Mouse (Mus musculus) T-helper 1 cell (primary cell): Measurements from ENCODE around the gene Gpr1.
"Not testable (repeated sequence)": the region's sequence is repeated elsewhere in the genome, so short reads cannot be mapped to it uniquely, and the experiment has no call there.

ENCODE experiments used
- in situ Hi-C: fragments of 300-600 bp; cut with MboI, MseI; formaldehyde crosslinking; loops from one replicate; pipeline ENCODE4 v1.15.1; 2025; ENCODE audit warnings: high pct_unique_total_duplicates

Gene Gpr1

GRCm38 (mm10) chr1:63181019-63181418 is 33.3 kb downstream of the Gpr1 start:
- in situ Hi-C loops = loop anchor here (5.0 kb wide), 2 partner anchors 66 to 1351 kb away; partner anchors contain the start of gene Creb1

DNA sequence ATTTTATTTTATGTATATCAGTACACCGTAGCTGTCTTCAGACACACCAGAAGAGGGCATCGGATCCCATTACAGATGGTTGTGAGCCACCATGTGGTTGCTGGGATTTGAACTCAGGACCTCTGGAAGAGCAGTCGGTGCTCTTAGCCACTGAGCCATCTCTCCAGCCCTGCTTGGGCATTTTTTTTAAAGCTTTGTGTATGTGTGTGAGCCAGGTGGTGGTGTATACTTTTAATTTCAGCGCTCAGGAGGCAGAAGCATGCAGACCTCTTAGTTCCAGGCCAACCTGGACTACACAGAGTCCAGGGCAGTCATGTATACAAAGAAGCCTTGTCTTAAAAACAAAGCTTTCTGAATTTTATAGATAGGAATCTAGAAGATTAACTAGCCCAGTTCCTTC is 33.8 kb downstream of the Gpr1 start:
- in situ Hi-C loops = loop anchor here (5.0 kb wide), 2 partner anchors 67 to 1352 kb away; partner anchors contain the start of gene Creb1

GRCm38 (mm10) chr1:63180122-63180521 is 34.2 kb downstream of the Gpr1 start:
- in situ Hi-C loops = loop anchor here (5.0 kb wide), 2 partner anchors 67 to 1352 kb away; partner anchors contain the start of gene Creb1

DNA sequence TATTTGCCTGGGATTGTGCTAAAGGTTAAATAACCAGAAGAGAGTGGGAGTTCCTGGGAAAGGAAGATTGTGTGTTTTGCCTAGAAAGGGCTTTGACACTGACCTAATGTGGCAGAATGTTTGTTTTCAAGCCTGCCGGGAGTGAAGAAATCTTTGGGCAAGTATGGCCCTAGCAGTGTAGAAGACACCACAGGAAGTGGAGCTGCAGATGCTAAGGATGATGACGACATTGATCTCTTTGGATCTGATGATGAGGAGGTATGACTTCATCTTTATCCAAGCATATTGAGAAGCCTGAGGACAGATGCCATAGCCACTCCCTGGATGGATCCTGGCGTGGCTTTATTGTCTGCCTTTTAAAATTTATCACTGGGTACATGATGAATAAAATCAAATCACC is 36.0 kb downstream of the Gpr1 start:
- in situ Hi-C loops = no loop called here

DNA sequence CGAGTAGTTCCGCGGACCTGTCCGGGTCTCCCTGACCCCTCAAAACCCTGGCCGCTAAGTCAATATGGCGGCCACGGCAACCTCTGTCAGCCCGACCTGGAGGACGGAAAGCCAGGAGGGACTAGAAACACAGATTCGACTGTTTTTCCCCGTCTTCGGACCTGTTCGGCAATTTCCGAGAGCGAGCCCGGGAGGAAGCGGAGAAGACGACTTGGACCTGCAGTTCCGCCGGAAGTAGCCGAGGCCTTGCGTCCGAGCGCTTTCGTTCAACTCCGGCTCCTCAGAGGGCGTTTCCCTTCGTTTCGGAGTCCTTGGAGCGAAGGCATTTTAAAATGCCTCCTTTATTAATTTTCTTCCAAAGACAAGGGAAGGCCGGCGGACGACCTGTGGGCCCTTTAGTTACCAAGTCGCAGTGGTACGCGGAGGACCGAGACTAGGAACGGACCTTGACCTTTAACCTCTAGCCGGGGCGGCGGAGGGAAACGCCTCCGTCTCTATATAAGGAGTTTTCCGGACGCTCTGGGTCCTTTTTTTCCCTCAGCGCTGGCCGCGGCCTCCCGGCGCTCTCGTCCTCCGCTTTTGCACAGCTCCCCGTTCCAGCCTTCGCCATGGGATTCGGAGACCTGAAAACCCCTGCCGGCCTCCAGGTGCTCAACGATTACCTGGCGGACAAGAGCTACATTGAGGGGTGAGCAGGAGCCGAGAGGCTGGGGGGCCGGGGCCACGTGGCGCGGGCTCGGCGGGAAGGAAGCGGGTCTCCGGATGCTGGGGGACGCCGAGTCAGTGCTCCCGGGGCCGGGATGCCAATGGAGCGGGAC is 37.5 kb downstream of the Gpr1 start, which contains the start of the genes Eef1b2 and Ndufs1:
Gene Eef1b2, plus strand, starts transcription at position 222 of the 818 bp plus-strand sequence.
Gene Ndufs1, minus strand, starts transcription at position 230 of the 818 bp plus-strand sequence.
- in situ Hi-C loops = no loop called here

DNA sequence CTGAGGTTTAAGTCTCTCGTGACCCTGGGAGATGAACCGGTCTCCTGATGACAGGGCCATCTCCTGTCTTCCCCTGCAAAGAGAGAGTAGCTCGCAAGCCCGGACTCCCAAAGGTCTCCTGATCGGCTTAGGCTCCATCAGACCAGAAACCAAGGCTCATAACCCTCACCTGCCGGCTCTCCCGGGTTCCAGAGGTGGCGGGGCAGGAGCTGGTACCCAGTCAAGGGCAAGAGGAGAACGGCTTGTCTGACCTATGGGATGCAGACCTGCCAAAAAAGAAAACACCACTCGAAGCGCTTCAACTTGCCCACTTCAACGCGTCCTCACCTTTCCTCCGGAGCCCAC is 38.1 kb downstream of the Gpr1 start:
- in situ Hi-C loops = no loop called here

DNA sequence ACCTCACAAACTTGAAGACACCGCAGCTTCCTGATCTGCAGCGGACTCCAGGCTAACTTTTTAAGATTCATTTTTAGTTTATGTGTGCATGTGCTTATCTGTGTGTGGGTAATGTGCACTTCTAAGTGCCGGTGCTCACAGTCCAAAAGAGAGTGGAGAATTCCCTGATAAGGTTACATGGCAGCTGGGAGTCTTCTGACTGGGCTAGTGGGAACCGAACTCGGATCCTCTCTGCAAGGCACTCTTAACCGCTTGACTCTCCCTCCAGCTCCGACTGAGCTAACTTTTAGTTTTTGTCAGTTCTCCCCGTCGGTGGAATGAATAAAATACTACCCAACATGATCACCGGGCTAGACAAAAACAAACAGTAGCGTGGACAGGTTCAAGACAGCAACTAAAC is 38.5 kb downstream of the Gpr1 start:
- in situ Hi-C loops = no loop called here

DNA sequence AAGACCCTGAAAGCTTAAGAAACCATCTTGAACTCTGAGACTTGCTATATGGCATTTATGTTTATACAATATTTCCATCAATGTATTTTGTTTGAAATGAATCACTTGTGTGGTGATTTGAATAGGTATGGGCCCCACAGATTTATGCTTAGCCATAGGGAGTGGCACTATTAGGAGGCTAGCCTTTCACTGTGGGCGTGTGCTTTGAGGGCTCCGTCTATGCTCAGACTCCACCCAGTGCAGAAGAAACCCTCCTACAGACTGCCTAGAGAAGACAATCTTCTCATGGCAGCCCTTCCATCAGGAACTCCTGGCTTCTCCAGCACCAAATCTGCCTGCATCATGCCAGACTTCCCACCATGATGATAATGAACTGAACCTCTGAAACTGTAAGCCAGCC is 45.7 kb downstream of the Gpr1 start:
- in situ Hi-C loops = no loop called here

GRCm38 (mm10) chr1:63140231-63140630 is 74.1 kb downstream of the Gpr1 start:
- in situ Hi-C loops = no loop called here

DNA sequence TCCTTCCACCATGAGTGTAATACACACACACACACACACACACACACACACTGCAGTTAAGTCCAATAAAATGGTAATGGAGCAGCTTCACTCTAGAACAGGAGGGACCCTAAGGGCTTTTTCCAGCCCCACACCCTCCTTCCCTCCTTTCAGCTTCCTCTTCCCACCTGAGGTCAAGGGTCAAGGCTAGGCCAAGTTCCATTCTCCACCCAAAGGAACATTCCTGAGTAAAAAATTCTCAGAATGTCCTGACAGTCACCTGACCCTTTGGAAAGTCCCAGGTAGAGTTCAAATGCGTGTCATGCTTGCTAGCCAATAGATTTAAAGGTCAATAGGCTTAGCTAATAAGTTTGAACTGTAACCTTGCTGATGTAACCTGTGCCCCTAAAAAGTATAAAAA is 75.8 kb downstream of the Gpr1 start:
- in situ Hi-C loops = not testable (repeated sequence)

DNA sequence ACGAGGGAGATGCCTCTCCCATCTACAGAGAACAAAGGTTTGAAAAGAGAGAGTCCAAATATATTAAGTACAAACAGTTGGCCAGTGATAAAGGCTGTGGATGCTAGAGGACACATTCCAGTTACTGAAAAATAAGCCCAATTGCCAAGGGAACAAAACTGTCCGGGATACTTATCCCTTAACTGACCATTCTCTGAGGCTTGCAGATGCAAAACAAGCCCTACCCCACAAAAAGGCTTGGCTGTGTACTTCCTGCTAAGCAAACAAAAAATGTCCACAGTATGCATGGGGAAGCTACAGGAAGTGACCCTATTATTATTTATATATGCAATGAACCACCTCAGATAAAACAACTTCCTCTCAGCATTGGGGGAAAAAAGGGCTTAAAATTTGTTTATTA is 76.4 kb downstream of the Gpr1 start:
- in situ Hi-C loops = no loop called here

GRCm38 (mm10) chr1:63134530-63134929 is 79.8 kb downstream of the Gpr1 start:
- in situ Hi-C loops = no loop called here
